Mouse (Mus musculus) heart, embryonic 11.5 days (tissue): ENCODE data around the gene Mrps23. TPM values are rescaled to one million over a fixed set of nuclear protein-coding genes. Genes with fewer than 3 reads are reported as not detected.

Source experiments
- ATAC-seq: fragments of 200-750 bp; cut with Nextera tagmentation; replicated peaks from 2 replicates; pipeline ENCODE4 v1.8.0; 2017; ENCODE audit warnings: moderate library complexity; ENCODE audit not compliant: insufficient number of reproducible peaks, low FRiP score, low TSS enrichment
- H3K27ac ChIP-seq: fragments of 300-500 bp; sonication (generic); 2 replicates; pipeline ENCODE4 v1.5.1; 2014; ENCODE audit warnings: mild to moderate bottlenecking, low read depth, low read length
- H3K27me3 ChIP-seq: fragments of 300-500 bp; sonication (generic); 2 replicates; pipeline ENCODE4 v1.6.1; 2014; ENCODE audit warnings: mild to moderate bottlenecking, low read length, mixed read lengths; ENCODE audit not compliant: control insufficient read depth, insufficient read depth
- H3K36me3 ChIP-seq: fragments of 300-500 bp; sonication (generic); 2 replicates; pipeline ENCODE4 v1.6.1; 2014; ENCODE audit warnings: mild to moderate bottlenecking, low read length, moderate library complexity, mixed read lengths; ENCODE audit not compliant: control insufficient read depth, insufficient read depth
- H3K4me1 ChIP-seq: fragments of 300-500 bp; sonication (generic); 2 replicates; pipeline ENCODE4 v1.6.1; 2014; ENCODE audit warnings: low read length; ENCODE audit not compliant: control insufficient read depth, insufficient read depth
- H3K4me2 ChIP-seq: fragments of 300-500 bp; sonication (generic); 2 replicates; pipeline ENCODE4 v1.6.1; 2014; ENCODE audit warnings: mild to moderate bottlenecking, moderate library complexity
- H3K4me3 ChIP-seq: fragments of 300-500 bp; sonication (generic); 2 replicates; pipeline ENCODE4 v1.5.1; 2014; ENCODE audit warnings: low read depth, low read length
- H3K9ac ChIP-seq: fragments of 300-500 bp; sonication (generic); 2 replicates; pipeline ENCODE4 v1.6.1; 2014; ENCODE audit warnings: mild to moderate bottlenecking, low read depth, low read length, moderate library complexity
- H3K9me3 ChIP-seq: fragments of 300-500 bp; sonication (generic); replicated peaks from 2 replicates; pipeline ENCODE4 v1.6.1; 2016; ENCODE audit warnings: low read length; ENCODE audit not compliant: control insufficient read depth
- WGBS: fragments of 180-500 bp; shearing (Covaris S2); extraction: QIAGEN DNeasy Blood & Tissue Kit; methylation state at CpG from one replicate; pipeline ENCODE4 v1.1.7; 2014; ENCODE audit not compliant: insufficient replicate concordance; 5-methylcytosine and 5-hydroxymethylcytosine counted together
- polyA plus RNA-seq: library from polyadenylated mRNA; unstranded; fragments of >200 nt; fragmentation: Nextera tagmentation; extraction: Ambion mirVana; gene quantifications from 2 replicates; pipeline ENCODE4 v1.2.1, GENCODE M21; 2014

Mrps23 gene
- polyA plus RNA-seq, 1 experiment from 2014 or later = 87.3 TPM

DNA sequence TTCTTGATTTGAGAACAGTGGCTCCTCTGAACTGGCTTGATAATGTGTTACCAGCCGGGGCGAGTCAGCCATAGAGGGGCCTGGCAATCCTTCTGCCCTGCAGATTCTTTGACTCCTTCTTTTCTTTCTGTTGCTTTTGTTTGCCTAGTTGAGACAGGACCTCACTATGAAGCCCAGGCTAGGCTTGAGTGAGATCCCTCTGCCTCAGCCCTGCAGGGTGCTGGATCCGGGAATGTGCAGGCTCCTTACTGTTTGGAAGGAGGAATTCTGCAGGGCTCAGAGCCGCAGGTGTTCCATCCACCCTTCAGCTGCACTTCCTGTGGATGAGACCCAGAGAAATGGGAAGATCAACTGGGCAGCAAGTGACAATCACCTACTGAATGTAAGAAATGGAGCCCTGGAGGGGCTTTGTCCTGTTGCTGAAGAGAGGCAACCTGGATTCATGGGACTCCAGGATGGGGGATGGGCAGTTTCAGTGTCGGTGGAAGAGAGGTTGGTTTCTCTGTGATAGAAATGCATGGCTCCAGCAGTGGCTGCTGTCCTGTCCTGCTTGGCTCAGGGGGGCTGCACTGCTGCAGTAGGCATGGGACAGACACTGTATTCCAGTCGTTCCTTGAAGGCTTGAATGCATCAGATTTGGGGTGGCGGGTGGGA, 49.5 kb downstream of the Mrps23 start:
- 43% methylated on average over 7 of the region's 7 CpGs for WGBS
- ATAC-seq = no peak
- Histone ChIP-seq H3K9me3 (no peaks in the 10 kb centered on the region), H3K9ac (no peak overlapping the region), H3K4me3 (no peak overlapping the region), H3K27me3 (no peaks in the 10 kb centered on the region), H3K4me2 (no peak overlapping the region), H3K27ac (no peak overlapping the region), H3K36me3 (no peaks in the 10 kb centered on the region), H3K4me1 (peaks cover 16% of the 10 kb centered on the region)

DNA sequence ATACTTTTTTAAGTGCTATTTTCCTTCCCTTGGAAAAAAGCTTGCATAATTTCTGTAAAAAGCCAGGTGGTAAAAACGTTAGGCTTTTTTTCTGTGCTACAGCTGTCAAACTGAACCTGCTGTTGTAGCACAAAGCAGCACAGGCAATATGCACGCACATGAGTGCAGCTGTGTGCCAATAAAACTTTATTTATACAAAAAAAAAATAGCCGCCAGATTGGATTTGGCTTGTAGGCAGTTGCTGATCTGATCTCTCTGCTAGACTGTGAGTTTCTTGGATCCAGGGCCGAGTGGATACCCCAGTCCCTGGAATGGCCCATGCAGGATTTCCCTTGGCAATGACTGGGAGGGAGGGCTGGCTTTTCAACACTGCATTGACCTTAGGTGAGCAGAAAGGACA, 53.5 kb downstream of the Mrps23 start:
- WGBS = 74% methylated on average over 4 of the region's 4 CpGs
- Histone ChIP-seq H3K4me1 (peaks cover 12% of the 10 kb centered on the region), H3K27ac (no peak overlapping the region), H3K36me3 (no peaks in the 10 kb centered on the region), H3K27me3 (no peaks in the 10 kb centered on the region), H3K4me3 (no peak overlapping the region), H3K9me3 (no peaks in the 10 kb centered on the region; the same call in 1 of the 2 replicates), H3K9ac (no peak overlapping the region), H3K4me2 (no peak overlapping the region)
- no peak for ATAC-seq

DNA sequence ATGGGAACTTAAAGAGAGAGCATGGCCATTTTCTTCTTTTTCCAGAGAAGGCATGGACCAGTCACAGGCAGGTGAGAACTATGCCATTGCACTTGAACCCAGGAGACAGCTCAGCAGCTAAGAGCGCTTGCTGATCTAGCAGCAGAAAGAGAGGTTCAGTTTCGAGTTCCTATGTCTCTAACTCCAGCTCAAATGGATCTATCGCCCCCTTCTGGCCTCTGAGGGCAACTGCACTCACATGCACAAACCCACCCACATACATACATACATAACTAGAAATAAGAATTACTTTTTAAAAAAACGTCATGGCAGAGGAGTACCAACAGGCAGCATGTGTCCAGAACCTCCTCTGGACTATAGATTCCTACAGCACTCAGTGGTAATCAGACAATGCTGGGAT, 54.0 kb downstream of the Mrps23 start:
- Histone ChIP-seq H3K36me3 (no peaks in the 10 kb centered on the region), H3K9me3 (no peaks in the 10 kb centered on the region; the same call in 1 of the 2 replicates), H3K4me3 (no peak overlapping the region), H3K27ac (no peak overlapping the region), H3K27me3 (no peaks in the 10 kb centered on the region), H3K4me1 (peaks cover 8% of the 10 kb centered on the region), H3K9ac (no peak overlapping the region), H3K4me2 (no peak overlapping the region)
- ATAC-seq = no peak
- WGBS = 79% methylated on average over 4 of the region's 4 CpGs

DNA sequence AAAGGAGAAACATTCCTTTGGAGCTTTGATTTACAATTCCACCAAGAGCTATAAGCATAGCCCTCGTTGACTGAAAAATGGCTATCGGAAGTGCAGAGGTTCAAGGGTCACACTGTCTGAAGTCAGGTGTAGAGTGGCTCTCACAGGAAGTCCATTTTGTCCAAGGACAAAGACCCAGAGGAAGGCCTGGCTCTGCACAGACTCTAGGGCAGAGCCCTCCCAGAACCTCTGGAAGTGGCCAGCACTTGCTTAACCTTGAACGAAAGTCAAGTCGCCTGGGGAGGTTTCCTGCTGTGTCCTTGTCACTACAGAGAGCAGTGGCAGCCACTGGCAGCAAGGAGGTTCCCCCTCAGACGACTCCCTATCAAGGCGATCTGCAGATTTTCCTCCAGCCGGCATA, 56.3 kb downstream of the Mrps23 start:
- H3K27me3 ChIP-seq = no peaks in the 10 kb centered on the region
- WGBS = 23% methylated on average over 7 of the region's 7 CpGs
- H3K4me3 ChIP-seq = no peak overlapping the region
- H3K27ac ChIP-seq = peak overlapping the region; percentile 31; the same call in 1 of the 2 replicates
- no peak overlapping the region for H3K4me2 ChIP-seq
- peaks cover 5% of the 10 kb centered on the region; the same call in 1 of the 2 replicates for H3K4me1 ChIP-seq
- no peaks in the 10 kb centered on the region for H3K36me3 ChIP-seq
- H3K9me3 ChIP-seq = no peaks in the 10 kb centered on the region; the same call in 1 of the 2 replicates
- ATAC-seq = no peak
- H3K9ac ChIP-seq = peak overlapping the region; percentile 61; the same call in 1 of the 2 replicates

Other genes starting within 250 kb of the Mrps23 start
- 16.7 and 17.2 TPM in 2 replicates for gene Dynll2, start 216.9 kb upstream of the Mrps23 start, polyA plus RNA-seq
- gene Srsf1, start 157.0 kb upstream of the Mrps23 start, polyA plus RNA-seq = 205 and 242 TPM in 2 replicates
- gene Vezf1, start 136.1 kb upstream of the Mrps23 start, polyA plus RNA-seq = 24.8 and 26.4 TPM in 2 replicates
- gene Cuedc1, start 106.3 kb upstream of the Mrps23 start, polyA plus RNA-seq = 11.6 and 11.7 TPM in 2 replicates
- not detected in 2 replicates for gene Ccdc182, start 89.7 kb downstream of the Mrps23 start, polyA plus RNA-seq